Mouse (Mus musculus) cerebellum, adult 2 months (tissue): Measurements from ENCODE around the gene Dcaf4. TPM values are rescaled to one million over a fixed set of nuclear protein-coding genes. Genes with fewer than 3 reads are reported as not detected.

Experiments used
- DNase-seq, 2 experiments: peaks; one replicate each; pipeline ENCODE4 v3.0.0; 2021
- H3K27ac ChIP-seq: fragments of 200-500 bp; 2 replicates; pipeline ENCODE4 v1.5.1; 2012; ENCODE audit warnings: low read length, control low read depth, inconsistent platforms; ENCODE audit not compliant: insufficient read depth
- H3K27me3 ChIP-seq: fragments of 200-500 bp; 2 replicates; pipeline ENCODE4 v1.6.1; 2012; ENCODE audit warnings: inconsistent platforms, mild to moderate bottlenecking, low read length, moderate library complexity; ENCODE audit not compliant: control insufficient read depth, insufficient read depth
- H3K4me1 ChIP-seq: fragments of 200-500 bp; 2 replicates; pipeline ENCODE4 v1.6.1; 2011; ENCODE audit warnings: low read length; ENCODE audit not compliant: control insufficient read depth, insufficient read depth
- H3K4me3 ChIP-seq: fragments of 200-500 bp; replicated peaks from 2 replicates; pipeline ENCODE3; 2011; ENCODE audit warnings: mild to moderate bottlenecking, low read depth, low read length, control low read depth; ENCODE audit not compliant: insufficient read depth
- CTCF ChIP-seq: fragments of 200-500 bp; IDR thresholded peaks from 2 replicates; pipeline ENCODE4 v1.5.1; 2011; ENCODE audit warnings: low read depth, mild to moderate bottlenecking, control low read depth, low read length, moderate library complexity, borderline replicate concordance; ENCODE audit not compliant: insufficient read depth
- POLR2A ChIP-seq: fragments of 200-500 bp; IDR thresholded peaks from 2 replicates; pipeline ENCODE4 v1.6.1; 2011; ENCODE audit warnings: low read length, control low read depth, borderline replicate concordance; ENCODE audit not compliant: insufficient read depth
- WGBS: fragments of 180-500 bp; shearing (Covaris S2); methylation state at CpG from one replicate; pipeline ENCODE4 v1.1.7; 2018; 5-methylcytosine and 5-hydroxymethylcytosine counted together
- polyA plus RNA-seq: library from polyadenylated mRNA; depleted of rRNA; stranded (reverse); fragments of >200 nt; gene quantifications from 2 replicates; pipeline ENCODE4 v1.2.3, GENCODE M21; 2012; rRNA removed

Dcaf4 gene
- 34.1 and 34.8 TPM in 2 replicates for polyA plus RNA-seq

- under 1% methylated on average over 32 of the region's 32 CpGs for WGBS
- Histone ChIP-seq H3K4me1 (peaks cover 13% of the 10 kb centered on the region), H3K27ac (no peak within 1 kb of the TSS), H3K4me3 (peak within 1 kb of the TSS; percentile 77), H3K27me3 (no peaks in the 10 kb centered on the region)
- TF ChIP-seq POLR2A (no peak; the same call in 1 of the 2 replicates), CTCF (no peak)
- DNase-seq = peak; percentile 97
Observed at GRCm38 (mm10) chr12:83520311-83520890, at the start of gene Dcaf4. Dcaf4 (plus strand) TSS chr12:83520466.

GRCm38 (mm10) chr12:83471760-83472159 is 48.5 kb upstream of the Dcaf4 start:
- H3K27ac ChIP-seq = no peak overlapping the region
- TF ChIP-seq CTCF (no peak), POLR2A (no peak)
- H3K4me3 ChIP-seq = no peak overlapping the region
- peaks cover 29% of the 10 kb centered on the region for H3K4me1 ChIP-seq
- no peaks in the 10 kb centered on the region for H3K27me3 ChIP-seq
- DNase-seq = no peak
- WGBS = 49% methylated on average over 7 of the region's 7 CpGs

DNA sequence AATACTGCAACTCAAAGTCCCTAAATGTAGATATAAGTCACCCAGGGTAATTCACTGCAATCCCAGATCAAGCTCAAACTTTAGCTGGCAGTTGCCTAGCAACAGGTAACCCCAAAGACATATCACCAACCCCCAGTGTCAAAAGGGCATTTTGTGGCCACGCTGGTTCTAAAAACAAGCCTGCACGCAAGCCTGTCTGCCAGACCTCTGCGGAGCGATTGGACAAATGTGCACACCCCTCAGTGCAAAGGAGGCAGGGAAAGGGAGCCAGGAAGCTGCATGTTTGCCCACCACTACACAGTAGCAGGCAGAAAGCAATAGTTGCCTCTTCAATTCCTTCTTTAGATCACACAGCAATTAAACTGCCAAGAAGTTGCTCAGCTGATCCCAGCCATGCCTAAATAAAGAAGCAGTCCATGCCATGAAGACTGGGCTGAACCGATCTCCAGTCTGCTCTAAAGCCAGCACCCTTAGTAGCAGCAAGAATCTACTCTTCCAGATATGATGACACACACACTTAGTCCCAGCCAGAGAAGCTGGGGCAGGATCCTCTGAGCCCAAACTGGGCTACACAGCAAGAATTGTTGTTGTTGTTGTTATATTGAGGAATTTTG is 46.2 kb upstream of the Dcaf4 start:
- H3K27me3 ChIP-seq = no peaks in the 10 kb centered on the region
- DNase-seq = no peak
- TF ChIP-seq CTCF = no peak
- no peak for TF ChIP-seq POLR2A
- no peak overlapping the region for H3K4me3 ChIP-seq
- WGBS = 17% methylated on average over 5 of the region's 5 CpGs
- no peak overlapping the region for H3K27ac ChIP-seq
- H3K4me1 ChIP-seq = peaks cover 29% of the 10 kb centered on the region

- no peak overlapping the region for H3K27ac ChIP-seq
- H3K4me3 ChIP-seq = no peak overlapping the region
- no peak for DNase-seq
- no peaks in the 10 kb centered on the region for H3K27me3 ChIP-seq
- no peak for TF ChIP-seq CTCF
- TF ChIP-seq POLR2A = no peak
- WGBS = 56% methylated on average over 6 of the region's 6 CpGs
- H3K4me1 ChIP-seq = peaks cover 29% of the 10 kb centered on the region
Observed at GRCm38 (mm10) chr12:83475419-83475818, 44.8 kb upstream of the Dcaf4 start.

- Histone ChIP-seq H3K27me3 (no peaks in the 10 kb centered on the region), H3K27ac (no peak overlapping the region), H3K4me1 (peaks cover 27% of the 10 kb centered on the region), H3K4me3 (no peak overlapping the region)
- TF ChIP-seq CTCF (no peak), POLR2A (no peak)
- WGBS = 66% methylated on average over 10 of the region's 10 CpGs
- DNase-seq = no peak
Observed at GRCm38 (mm10) chr12:83476277-83476676, 44.0 kb upstream of the Dcaf4 start.

DNA sequence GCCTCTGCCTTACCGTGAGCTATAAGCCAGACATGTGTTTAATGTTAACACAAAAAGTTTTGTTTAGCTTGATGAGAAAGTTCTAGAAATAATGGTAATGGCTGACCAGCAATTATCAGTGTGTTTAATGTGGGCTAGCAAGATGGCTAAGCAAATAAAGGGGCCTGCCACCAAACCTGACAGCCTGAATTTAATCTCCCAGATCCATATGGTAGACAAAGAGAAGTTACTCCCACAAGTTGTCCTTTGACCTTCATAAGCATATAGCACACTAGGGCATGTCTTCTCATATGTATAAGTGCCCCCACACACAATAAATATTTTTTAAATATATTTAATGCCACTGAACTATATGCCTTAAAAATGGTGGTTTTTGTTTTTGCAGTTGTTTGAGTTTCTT is 41.1 kb upstream of the Dcaf4 start:
- WGBS = 74% methylated on average over 1 of the region's 1 CpGs
- Histone ChIP-seq H3K4me1 (peaks cover 10% of the 10 kb centered on the region; the same call in 1 of the 2 replicates), H3K27ac (no peak overlapping the region), H3K27me3 (no peaks in the 10 kb centered on the region), H3K4me3 (no peak overlapping the region)
- DNase-seq = no peak
- TF ChIP-seq CTCF = no peak

DNA sequence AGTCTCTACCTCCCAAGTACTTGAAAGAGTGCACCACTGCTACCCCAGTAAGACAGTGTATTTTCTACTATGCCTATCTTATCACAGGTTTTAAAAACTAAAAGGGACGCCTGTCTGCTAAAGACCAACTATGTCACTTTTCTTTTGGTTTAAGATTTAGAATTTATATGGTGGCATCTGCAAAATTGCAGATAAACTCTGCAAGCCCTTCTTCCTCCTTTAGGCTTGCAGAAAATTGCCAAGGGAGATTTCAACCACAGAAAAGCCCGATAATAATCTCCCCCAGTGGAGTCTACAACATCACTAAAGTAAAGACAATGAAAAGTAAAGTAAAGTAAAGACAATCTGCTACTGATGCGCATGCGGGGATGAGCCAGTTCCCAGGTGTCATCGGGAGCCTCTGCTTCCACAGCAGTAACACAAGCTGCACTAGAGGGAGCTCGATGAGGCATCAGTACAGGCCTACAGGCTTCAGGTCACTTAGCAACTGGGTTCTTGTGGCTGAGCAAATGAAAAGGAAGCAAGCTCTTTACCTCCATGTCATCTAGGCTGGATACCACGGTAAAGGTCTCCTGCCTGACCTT is 40.4 kb upstream of the Dcaf4 start:
- H3K4me1 ChIP-seq = peaks cover 6% of the 10 kb centered on the region; the same call in 1 of the 2 replicates
- no peaks in the 10 kb centered on the region for H3K27me3 ChIP-seq
- no peak for TF ChIP-seq POLR2A
- no peak for TF ChIP-seq CTCF
- no peak for DNase-seq
- H3K4me3 ChIP-seq = no peak overlapping the region
- no peak overlapping the region for H3K27ac ChIP-seq
- WGBS = 79% methylated on average over 7 of the region's 7 CpGs

DNA sequence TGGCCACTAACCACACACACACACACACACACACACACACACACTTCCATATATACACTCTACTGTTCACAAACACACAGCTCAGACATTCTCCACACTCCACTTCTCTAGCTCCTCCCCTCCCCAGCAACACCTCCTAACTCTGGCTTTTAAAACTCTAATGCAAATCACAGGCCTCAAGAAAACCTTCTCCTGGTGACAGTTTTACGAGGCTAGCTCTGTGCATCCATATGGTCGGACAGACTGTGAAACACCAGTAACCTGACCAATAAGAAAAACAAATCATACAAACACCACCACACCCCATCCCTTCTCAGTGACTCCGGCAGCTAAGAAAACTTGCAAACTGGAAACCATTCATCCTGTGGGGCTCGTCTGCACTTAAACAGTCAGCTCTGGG is 38.8 kb upstream of the Dcaf4 start:
- no peak for DNase-seq
- Histone ChIP-seq H3K27me3 (no peaks in the 10 kb centered on the region), H3K4me3 (no peak overlapping the region), H3K27ac (no peak overlapping the region), H3K4me1 (peaks cover 6% of the 10 kb centered on the region; the same call in 1 of the 2 replicates)
- 34% methylated on average over 4 of the region's 4 CpGs for WGBS
- TF ChIP-seq POLR2A (no peak), CTCF (no peak)
